Mouse (Mus musculus) embryonic facial prominence, embryonic 10.5 days (tissue): Measurements from ENCODE around the gene Zc3h12a. TPM values are rescaled to one million over a fixed set of nuclear protein-coding genes. Genes with fewer than 3 reads are reported as not detected.

ENCODE experiments used
- DNase-seq: peaks from one replicate; pipeline ENCODE4 v3.0.0-alpha.2; 2017; ENCODE audit warnings: low spot score
- H3K27ac ChIP-seq: fragments of 300-500 bp; sonication (generic); replicated peaks from 2 replicates; pipeline ENCODE4 v1.5.1; 2016; ENCODE audit warnings: mild to moderate bottlenecking
- H3K27me3 ChIP-seq: fragments of 300-500 bp; sonication (generic); replicated peaks from 2 replicates; pipeline ENCODE4 v1.6.1; 2016; ENCODE audit warnings: low read depth, mild to moderate bottlenecking; ENCODE audit not compliant: poor library complexity, severe bottlenecking
- H3K36me3 ChIP-seq: fragments of 300-500 bp; sonication (generic); replicated peaks from 2 replicates; pipeline ENCODE4 v1.6.1; 2016; ENCODE audit warnings: mild to moderate bottlenecking, moderate library complexity
- H3K4me1 ChIP-seq: fragments of 300-500 bp; sonication (generic); 2 replicates; pipeline ENCODE4 v1.6.1; 2016
- H3K4me3 ChIP-seq: fragments of 300-500 bp; sonication (generic); 2 replicates; pipeline ENCODE4 v1.5.1; 2016; ENCODE audit warnings: mild to moderate bottlenecking, moderate library complexity
- H3K9me3 ChIP-seq: fragments of 300-500 bp; sonication (generic); 2 replicates; pipeline ENCODE4 v1.6.1; 2016; ENCODE audit warnings: mild to moderate bottlenecking
- WGBS: fragments of 180-500 bp; shearing (Covaris S2); methylation state at CpG from one replicate; pipeline ENCODE4 v1.1.7; 2016; 5-methylcytosine and 5-hydroxymethylcytosine counted together
- polyA plus RNA-seq: library from polyadenylated mRNA; unstranded; fragments of >200 nt; fragmentation: Nextera tagmentation; extraction: Ambion mirVana; gene quantifications from 2 replicates; pipeline ENCODE4 v1.2.1, GENCODE M21; 2016

Zc3h12a gene
- polyA plus RNA-seq, 1 experiment from 2014 or later: 0.64 TPM

DNA sequence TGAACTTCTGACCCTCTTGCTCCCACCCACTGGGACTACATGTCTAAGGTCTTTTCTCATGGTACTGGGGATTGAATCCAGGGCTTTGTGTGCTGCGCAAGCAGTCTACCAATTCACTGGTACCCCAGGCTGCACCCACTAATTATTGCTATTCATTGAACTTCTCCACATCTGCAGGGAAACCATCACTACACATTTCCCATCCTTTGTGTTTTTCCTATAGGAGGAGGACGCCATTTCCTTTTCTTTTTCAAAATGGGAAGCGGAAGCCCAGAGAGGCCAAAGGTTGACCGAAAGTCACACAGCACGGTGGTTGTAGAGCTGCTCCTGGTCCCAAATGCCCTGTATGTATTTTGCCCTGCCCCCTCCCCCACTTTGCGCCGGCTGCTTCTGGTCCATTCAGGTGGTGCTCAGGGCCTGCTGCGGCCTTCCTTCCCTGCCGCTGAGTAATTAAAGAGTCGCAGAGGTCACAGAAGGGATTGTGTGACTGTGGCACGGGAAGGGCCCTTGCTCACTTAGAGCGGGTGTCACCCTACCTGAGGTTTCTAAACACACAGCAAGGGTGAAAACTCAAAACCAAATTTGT lies 8.8 kb upstream of the Zc3h12a start:
- H3K36me3 ChIP-seq: no peaks in the 10 kb centered on the region
- no peaks in the 10 kb centered on the region for H3K27me3 ChIP-seq
- no peak overlapping the region for H3K27ac ChIP-seq
- no peak overlapping the region for H3K4me3 ChIP-seq
- no peaks in the 10 kb centered on the region for H3K9me3 ChIP-seq
- DNase-seq: no peak
- peaks cover 16% of the 10 kb centered on the region for H3K4me1 ChIP-seq
- 46% methylated on average over 12 of the region's 12 CpGs for WGBS

DNA sequence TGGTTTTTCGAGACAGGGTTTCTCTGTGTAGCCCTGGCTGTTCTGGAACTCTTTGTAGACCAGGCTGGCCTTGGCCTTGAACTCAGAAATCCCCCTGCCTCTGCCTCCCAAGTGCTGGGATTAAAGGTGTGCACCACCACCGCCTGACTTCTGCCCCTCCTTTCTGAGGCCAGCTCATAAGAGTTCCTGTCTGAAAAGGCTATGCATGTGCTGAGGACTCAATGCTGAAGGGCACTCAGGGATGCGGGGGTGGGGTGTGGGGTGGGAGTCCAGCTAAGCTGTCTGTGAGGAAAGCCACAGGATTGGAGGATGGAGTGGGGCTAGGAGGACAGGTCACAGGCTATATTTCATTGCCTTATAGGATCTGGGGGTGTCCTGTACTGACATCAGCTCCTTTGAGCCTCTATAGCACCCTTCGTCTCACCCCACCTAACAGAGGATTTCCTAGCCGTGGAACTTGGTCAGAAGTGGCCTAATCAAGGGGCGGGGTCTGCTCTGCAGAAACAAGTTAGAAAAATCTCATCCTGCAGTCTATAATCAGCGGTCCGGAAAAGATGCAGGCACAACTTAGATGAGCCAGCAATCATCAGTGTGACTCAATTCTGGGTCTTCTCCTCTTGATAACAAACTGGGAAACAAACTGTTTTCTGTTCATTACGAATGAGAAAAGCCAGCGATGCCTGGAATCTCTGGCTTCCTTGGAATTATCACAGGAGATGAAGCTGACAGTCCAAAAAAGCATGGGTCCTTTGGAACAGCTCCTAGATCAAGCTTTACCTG lies 7.6 kb upstream of the Zc3h12a start:
- 82% methylated on average over 10 of the region's 10 CpGs for WGBS
- H3K27ac ChIP-seq: no peak overlapping the region
- no peak for DNase-seq
- H3K4me1 ChIP-seq: peaks cover 16% of the 10 kb centered on the region
- no peaks in the 10 kb centered on the region for H3K36me3 ChIP-seq
- no peaks in the 10 kb centered on the region for H3K27me3 ChIP-seq
- H3K4me3 ChIP-seq: no peak overlapping the region
- H3K9me3 ChIP-seq: no peaks in the 10 kb centered on the region

DNA sequence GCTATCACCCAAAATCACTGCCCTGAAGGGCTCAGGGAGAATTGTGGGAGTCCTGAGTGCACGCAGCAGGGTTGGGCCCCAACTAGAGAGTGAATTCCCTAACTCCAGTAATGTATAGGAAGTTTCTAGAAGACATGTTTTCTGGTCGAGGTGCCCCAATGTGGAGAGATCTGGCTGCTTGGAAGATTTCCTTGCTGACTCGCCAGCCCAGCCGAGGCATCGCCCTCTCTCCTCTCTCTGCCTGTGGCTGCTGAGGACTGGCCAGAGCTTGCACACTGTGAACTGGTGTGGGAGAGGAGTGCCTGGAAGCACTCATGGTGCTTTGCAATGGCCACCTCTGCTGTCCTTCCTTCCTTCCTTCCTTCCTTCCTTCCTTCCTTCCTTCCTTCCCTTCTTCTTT lies 7.0 kb upstream of the Zc3h12a start:
- H3K9me3 ChIP-seq: no peaks in the 10 kb centered on the region
- H3K4me3 ChIP-seq: no peak overlapping the region
- H3K4me1 ChIP-seq: peaks cover 16% of the 10 kb centered on the region
- no peaks in the 10 kb centered on the region for H3K36me3 ChIP-seq
- no peak for DNase-seq
- no peaks in the 10 kb centered on the region for H3K27me3 ChIP-seq
- WGBS: 79% methylated on average over 5 of the region's 5 CpGs
- H3K27ac ChIP-seq: no peak overlapping the region

DNA sequence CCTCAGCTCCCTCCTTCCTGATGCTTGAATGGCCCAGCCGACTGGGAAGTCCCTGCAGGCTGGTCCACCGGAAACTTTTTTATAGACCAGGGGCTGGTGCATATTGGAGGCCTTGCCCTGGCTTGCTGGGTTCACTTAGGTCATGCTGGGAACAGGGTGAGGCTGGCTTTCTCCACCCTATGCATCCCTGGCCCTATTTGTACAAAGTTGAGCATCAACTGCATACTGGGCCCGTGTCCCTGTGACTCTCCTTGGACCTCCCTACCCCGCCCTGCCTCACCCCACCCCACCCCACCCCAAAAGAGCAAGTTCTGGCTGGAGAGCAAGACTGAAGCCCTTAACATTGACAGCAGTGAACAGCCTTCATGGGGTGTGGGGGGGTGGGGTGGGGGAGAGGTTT lies 6.6 kb upstream of the Zc3h12a start:
- Histone ChIP-seq H3K4me1 (peaks cover 16% of the 10 kb centered on the region), H3K27ac (no peak overlapping the region), H3K27me3 (no peaks in the 10 kb centered on the region), H3K36me3 (no peaks in the 10 kb centered on the region), H3K9me3 (no peaks in the 10 kb centered on the region), H3K4me3 (no peak overlapping the region)
- WGBS: 84% methylated on average over 4 of the region's 4 CpGs
- DNase-seq: no peak

DNA sequence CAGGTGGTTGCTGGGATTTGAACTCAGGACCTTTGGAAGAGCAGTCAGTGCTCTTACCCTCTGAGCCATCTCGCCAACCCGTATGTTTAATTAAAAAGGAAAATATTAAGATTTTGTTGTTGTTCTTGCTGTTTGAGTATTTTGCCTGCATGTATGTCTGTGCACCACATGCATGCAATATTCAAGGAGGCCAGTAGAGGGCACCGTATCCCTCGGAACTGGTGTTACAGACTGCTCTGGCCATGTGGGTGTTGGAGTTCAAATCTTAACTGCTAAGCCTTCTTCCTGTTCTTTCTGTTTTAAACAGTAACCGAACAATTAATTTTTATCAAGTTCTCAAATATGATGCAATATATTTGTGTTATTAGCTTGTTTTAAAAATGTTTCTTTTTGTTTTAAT lies 4.8 kb upstream of the Zc3h12a start:
- Histone ChIP-seq H3K27ac (no peak overlapping the region), H3K4me3 (no peak overlapping the region), H3K4me1 (peaks cover 17% of the 10 kb centered on the region), H3K9me3 (no peaks in the 10 kb centered on the region), H3K27me3 (peaks cover 16% of the 10 kb centered on the region), H3K36me3 (no peaks in the 10 kb centered on the region)
- peak; percentile 75 for DNase-seq
- 19% methylated on average over 5 of the region's 5 CpGs for WGBS

DNA sequence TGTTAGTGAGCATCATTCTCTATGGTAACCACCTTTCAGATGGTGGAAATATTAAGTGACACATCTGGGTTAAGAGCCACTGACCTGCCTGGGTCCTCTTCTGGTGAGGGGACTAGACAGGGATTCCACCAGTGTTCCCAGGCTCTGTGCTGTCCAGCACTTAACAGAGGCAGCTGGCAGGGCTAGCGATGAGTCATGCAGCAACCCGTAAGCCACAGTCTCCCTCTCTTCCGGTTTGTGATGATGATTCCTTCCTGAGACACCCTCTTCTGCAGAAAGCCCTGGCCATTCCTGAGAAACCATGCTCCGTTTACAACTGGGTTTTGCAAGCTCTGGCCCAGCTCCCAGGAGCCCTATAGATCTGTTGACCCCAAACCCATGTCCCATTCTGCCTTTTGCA lies 3.9 kb upstream of the Zc3h12a start:
- H3K9me3 ChIP-seq: no peaks in the 10 kb centered on the region
- 78% methylated on average over 4 of the region's 4 CpGs for WGBS
- peaks cover 23% of the 10 kb centered on the region for H3K4me1 ChIP-seq
- peaks cover 25% of the 10 kb centered on the region for H3K27me3 ChIP-seq
- H3K27ac ChIP-seq: no peak overlapping the region
- no peak overlapping the region for H3K4me3 ChIP-seq
- no peak for DNase-seq
- no peaks in the 10 kb centered on the region for H3K36me3 ChIP-seq

DNA sequence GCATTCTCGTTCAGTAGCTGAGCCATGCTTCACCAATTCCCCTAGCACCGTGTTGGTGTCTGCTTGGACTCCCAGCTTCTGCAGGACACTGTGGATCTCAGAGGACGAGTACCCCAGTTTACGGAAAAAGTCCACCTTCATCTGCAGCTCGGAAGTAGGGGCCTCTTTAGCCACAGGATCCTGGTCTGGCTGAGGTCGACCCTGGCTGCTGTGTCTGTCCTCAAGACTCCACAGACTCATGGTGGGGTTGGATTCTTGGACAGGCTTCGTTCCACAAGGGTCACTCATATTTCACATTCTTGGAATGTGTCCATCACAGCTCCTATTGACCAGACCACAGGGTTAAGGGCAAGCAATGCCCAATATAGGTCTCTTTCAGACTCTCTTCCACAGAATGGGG lies 879 bp downstream of the Zc3h12a start:
- Histone ChIP-seq H3K4me3 (peak overlapping the region; percentile 82), H3K27me3 (peaks cover 51% of the 10 kb centered on the region), H3K36me3 (no peaks in the 10 kb centered on the region), H3K9me3 (no peaks in the 10 kb centered on the region), H3K27ac (no peak overlapping the region), H3K4me1 (peaks cover 58% of the 10 kb centered on the region)
- no peak for DNase-seq
- 79% methylated on average over 7 of the region's 7 CpGs for WGBS

DNA sequence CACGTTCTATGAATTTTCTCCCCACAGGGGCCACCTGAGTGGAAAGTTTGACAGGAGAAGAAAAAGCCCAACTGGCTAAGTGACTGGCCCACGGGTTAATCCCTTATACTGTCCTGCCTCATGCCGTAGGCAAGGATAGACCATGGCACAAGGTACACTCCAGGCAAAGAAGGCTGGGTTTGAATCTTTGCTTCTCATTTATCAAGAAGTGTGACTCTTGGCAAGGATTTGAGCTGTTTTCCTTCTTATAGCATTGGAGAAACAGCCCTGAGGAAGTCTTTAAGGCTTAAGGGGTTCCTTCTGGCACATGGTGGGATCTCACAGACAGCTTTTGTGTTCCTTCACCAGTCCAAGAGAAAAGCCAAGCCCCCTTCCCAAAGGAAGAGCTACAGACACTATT lies 1.5 kb downstream of the Zc3h12a start:
- no peaks in the 10 kb centered on the region for H3K36me3 ChIP-seq
- DNase-seq: no peak
- WGBS: 90% methylated on average over 3 of the region's 3 CpGs
- H3K27me3 ChIP-seq: peaks cover 51% of the 10 kb centered on the region
- H3K9me3 ChIP-seq: no peaks in the 10 kb centered on the region
- H3K4me3 ChIP-seq: peak overlapping the region; percentile 82; the same call in 1 of the 2 replicates
- peaks cover 58% of the 10 kb centered on the region for H3K4me1 ChIP-seq
- no peak overlapping the region for H3K27ac ChIP-seq

DNA sequence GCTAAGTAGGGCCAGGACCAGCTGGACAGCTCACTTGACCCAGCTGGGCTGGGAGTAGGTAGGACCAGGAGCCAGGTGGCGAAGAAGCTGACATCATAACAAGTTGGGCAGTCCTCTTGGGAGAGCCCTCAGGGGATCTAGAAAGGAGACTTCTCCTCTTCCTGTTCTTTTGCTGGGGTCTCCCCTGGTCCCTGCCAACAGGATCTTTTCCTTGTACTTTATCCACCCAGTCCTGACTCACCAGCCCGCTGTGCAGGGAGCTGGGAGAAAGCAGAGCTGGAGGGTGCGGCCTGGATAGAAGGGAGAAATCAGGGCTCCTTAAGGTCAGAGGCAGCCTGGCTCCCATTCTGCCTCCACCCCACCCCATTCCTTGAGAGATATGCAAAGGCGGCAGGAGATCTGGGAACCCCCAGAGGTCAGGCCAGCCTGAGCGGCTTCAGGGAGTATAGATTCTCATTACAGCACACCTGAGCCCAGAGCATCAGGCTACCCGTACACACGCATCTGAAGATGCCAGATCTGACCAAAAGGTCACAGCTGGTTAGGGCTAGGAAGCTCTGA lies 2.2 kb downstream of the Zc3h12a start:
- Histone ChIP-seq H3K4me3 (no peak overlapping the region), H3K27me3 (peaks cover 51% of the 10 kb centered on the region), H3K4me1 (peaks cover 58% of the 10 kb centered on the region), H3K36me3 (no peaks in the 10 kb centered on the region), H3K27ac (no peak overlapping the region), H3K9me3 (no peaks in the 10 kb centered on the region)
- 75% methylated on average over 7 of the region's 7 CpGs for WGBS
- no peak for DNase-seq

DNA sequence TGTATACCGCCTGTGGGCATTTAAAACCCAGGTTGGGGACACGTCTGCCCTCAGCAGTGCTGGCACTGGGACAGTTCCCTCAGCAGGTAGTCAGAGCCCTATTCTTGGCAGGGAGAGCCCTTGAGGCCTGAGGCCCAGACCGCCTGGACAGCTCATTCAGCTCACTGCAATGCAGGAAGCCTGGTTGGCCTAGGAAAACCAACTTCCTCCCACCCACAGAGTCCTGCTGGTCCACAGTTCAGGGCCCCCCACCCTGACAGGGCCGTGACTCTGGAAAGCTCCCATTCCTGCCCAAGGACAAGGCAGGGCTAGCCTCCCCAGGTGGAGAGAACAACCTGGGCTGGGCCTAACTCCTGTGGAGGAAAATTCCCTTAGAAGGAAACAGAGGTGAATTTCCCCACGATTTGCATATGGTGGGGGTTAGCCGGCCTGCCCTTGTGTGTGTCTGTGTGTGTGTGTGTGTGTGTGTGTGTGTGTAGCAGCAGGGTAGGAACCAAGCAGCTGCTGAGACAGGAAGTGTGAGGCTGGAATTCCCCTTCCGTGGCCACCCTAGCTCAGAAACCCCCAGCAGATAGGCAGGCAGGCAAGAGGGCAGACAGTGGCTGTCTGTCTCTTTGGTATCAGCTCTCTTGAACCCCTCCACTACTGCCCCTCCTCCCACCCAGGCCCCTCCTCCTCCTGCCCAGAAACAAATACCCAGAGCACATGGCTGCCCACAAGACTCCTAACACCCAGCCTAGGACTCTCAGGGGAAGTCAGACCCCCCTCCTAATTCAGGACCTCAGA lies 3.0 kb downstream of the Zc3h12a start:
- 43% methylated on average over 7 of the region's 7 CpGs for WGBS
- no peak for DNase-seq
- H3K4me1 ChIP-seq: peaks cover 58% of the 10 kb centered on the region
- no peaks in the 10 kb centered on the region for H3K9me3 ChIP-seq
- H3K36me3 ChIP-seq: no peaks in the 10 kb centered on the region; the same call in 1 of the 2 replicates
- peaks cover 57% of the 10 kb centered on the region for H3K27me3 ChIP-seq
- no peak overlapping the region for H3K4me3 ChIP-seq
- peak overlapping the region; percentile 40; the same call in 1 of the 2 replicates for H3K27ac ChIP-seq

DNA sequence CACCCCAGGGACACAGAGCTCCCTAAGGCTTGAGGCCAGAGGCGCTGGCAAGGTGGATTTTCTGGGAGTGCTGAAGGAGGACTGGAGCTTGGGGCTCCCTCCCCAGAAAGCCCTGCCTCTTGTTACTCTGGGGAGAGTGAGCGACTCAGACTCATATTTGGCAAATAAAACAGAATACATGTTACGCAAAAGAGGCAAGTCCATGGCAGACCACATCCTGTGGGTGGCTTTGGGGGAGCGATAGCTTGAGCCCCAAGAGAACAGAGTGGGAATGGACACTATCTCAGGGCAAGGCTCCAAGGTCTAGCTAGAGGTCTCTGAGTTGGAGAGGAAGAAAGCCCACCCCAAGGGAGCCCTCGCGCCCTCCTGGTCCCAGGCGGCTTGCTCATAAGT lies 4.4 kb downstream of the Zc3h12a start:
- H3K27me3 ChIP-seq: peaks cover 54% of the 10 kb centered on the region
- peaks cover 62% of the 10 kb centered on the region for H3K4me1 ChIP-seq
- peak overlapping the region; percentile 27 for H3K4me3 ChIP-seq
- peak overlapping the region; percentile 61 for H3K27ac ChIP-seq
- WGBS: 68% methylated on average over 7 of the region's 7 CpGs
- H3K9me3 ChIP-seq: no peaks in the 10 kb centered on the region
- DNase-seq: no peak
- no peaks in the 10 kb centered on the region; the same call in 1 of the 2 replicates for H3K36me3 ChIP-seq

DNA sequence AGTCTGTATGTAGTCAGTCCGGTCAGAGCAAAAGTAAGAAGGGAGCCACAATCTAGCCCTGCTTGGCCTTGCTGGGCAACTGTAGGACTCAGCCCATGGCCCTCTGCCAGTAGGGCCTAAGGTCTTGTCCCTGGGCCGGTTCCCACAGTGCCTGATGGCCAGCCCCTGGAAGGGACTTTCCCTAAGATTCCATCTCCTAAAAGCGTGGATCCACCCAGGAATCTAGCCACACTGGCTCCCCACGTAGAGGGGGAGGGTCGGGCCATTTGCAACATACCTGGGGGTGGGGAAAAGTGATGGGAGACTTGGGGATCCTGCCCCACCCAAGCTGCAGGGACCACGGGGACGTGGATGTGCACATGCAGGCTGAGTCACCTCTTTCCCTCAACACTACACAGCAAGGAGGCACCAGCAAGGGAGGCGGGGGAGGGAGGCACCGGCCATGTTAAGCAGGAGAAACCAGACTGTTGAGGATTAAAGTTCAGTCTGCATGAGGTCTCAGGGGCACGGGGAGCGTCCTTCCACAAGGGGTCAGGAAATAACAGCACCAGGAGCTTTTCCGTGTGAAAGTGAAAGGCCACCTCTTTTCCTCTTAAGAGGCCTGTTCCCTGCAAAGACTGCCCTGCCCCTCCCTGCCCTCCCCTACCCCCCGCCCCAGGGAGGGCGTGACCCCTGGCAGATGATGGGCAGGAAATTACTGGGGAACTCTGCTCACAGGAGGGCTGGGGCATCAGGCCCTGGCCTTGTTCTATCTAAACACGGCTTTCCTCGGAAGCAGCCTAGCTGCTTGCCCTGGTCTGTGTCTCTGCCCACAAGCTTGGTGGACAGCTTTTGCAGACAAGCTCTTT lies 5.0 kb downstream of the Zc3h12a start:
- no peaks in the 10 kb centered on the region for H3K9me3 ChIP-seq
- peak; percentile 58 for DNase-seq
- WGBS: 18% methylated on average over 16 of the region's 16 CpGs
- H3K36me3 ChIP-seq: no peaks in the 10 kb centered on the region; the same call in 1 of the 2 replicates
- H3K27ac ChIP-seq: peak overlapping the region; percentile 61
- H3K4me3 ChIP-seq: peak overlapping the region; percentile 27
- H3K27me3 ChIP-seq: peaks cover 49% of the 10 kb centered on the region
- peaks cover 56% of the 10 kb centered on the region for H3K4me1 ChIP-seq
